Mouse (Mus musculus): ENCODE data around the gene Hdac11. TPM values are rescaled to one million over a fixed set of nuclear protein-coding genes. Genes with fewer than 3 reads are reported as not detected.

Hdac11 gene
- polyA plus RNA-seq (2012; rRNA removed): 18.4 and 18.7 TPM in 2 replicates

- peaks cover 4% of the 10 kb centered on the region; the same call in 1 of the 2 replicates for H3K4me1 ChIP-seq (ENCODE audit: control insufficient read depth, insufficient read depth, low read length)
- peak; percentile 81 for DNase-seq
- H3K4me3 ChIP-seq (replicated peaks; ENCODE audit: extremely low read depth, low read depth, low read length): peak within 1 kb of the TSS; percentile 71
- TF ChIP-seq POLR2A (IDR thresholded peaks at IDR 0.05; ENCODE audit: borderline replicate concordance, extremely low read depth, low read depth, low read length) (peak; percentile 57; the same call in 1 of the 2 replicates), CTCF (IDR thresholded peaks at IDR 0.05; ENCODE audit: insufficient read depth, low read length) (no peak)
- WGBS: 1% methylated on average over 38 of the region's 42 CpGs
Observed at GRCm38 (mm10) chr6:91156554-91157236, at the start of gene Hdac11. Gene Hdac11, plus strand, starts transcription at chr6:91156665.

- Histone ChIP-seq H3K4me1 (ENCODE audit: control insufficient read depth, insufficient read depth, low read length) (peaks cover 12% of the 10 kb centered on the region; the same call in 1 of the 2 replicates), H3K4me3 (replicated peaks; ENCODE audit: extremely low read depth, low read depth, low read length) (no peak overlapping the region)
- TF ChIP-seq CTCF (IDR thresholded peaks at IDR 0.05; ENCODE audit: insufficient read depth, low read length) (no peak), POLR2A (IDR thresholded peaks at IDR 0.05; ENCODE audit: borderline replicate concordance, extremely low read depth, low read depth, low read length) (no peak)
- DNase-seq: no peak
- 57% methylated on average over 3 of the region's 3 CpGs for WGBS
Observed at GRCm38 (mm10) chr6:91108301-91108916, 48.1 kb upstream of the Hdac11 start.

GRCm38 (mm10) chr6:91108917-91109450, 47.5 kb upstream of the Hdac11 start:
- no peak for DNase-seq
- WGBS: 48% methylated on average over 2 of the region's 2 CpGs
- TF ChIP-seq POLR2A (IDR thresholded peaks at IDR 0.05; ENCODE audit: borderline replicate concordance, extremely low read depth, low read depth, low read length) (no peak), CTCF (IDR thresholded peaks at IDR 0.05; ENCODE audit: insufficient read depth, low read length) (no peak)
- Histone ChIP-seq H3K4me1 (ENCODE audit: control insufficient read depth, insufficient read depth, low read length) (peaks cover 12% of the 10 kb centered on the region; the same call in 1 of the 2 replicates), H3K4me3 (replicated peaks; ENCODE audit: extremely low read depth, low read depth, low read length) (no peak overlapping the region)

GRCm38 (mm10) chr6:91109489-91109888, 47.0 kb upstream of the Hdac11 start:
- peaks cover 12% of the 10 kb centered on the region; the same call in 1 of the 2 replicates for H3K4me1 ChIP-seq (ENCODE audit: control insufficient read depth, insufficient read depth, low read length)
- H3K4me3 ChIP-seq (replicated peaks; ENCODE audit: extremely low read depth, low read depth, low read length): no peak overlapping the region
- DNase-seq: no peak
- TF ChIP-seq CTCF (IDR thresholded peaks at IDR 0.05; ENCODE audit: insufficient read depth, low read length) (no peak), POLR2A (IDR thresholded peaks at IDR 0.05; ENCODE audit: borderline replicate concordance, extremely low read depth, low read depth, low read length) (no peak)

- WGBS: 62% methylated on average over 13 of the region's 13 CpGs
Observed at GRCm38 (mm10) chr6:91110323-91111020, 46.0 kb upstream of the Hdac11 start.

GRCm38 (mm10) chr6:91111141-91111953, 45.1 kb upstream of the Hdac11 start:
- DNase-seq: no peak
- TF ChIP-seq POLR2A (IDR thresholded peaks at IDR 0.05; ENCODE audit: borderline replicate concordance, extremely low read depth, low read depth, low read length): no peak
- no peak for TF ChIP-seq CTCF (IDR thresholded peaks at IDR 0.05; ENCODE audit: insufficient read depth, low read length)
- peaks cover 14% of the 10 kb centered on the region; the same call in 1 of the 2 replicates for H3K4me1 ChIP-seq (ENCODE audit: control insufficient read depth, insufficient read depth, low read length)
- 66% methylated on average over 10 of the region's 10 CpGs for WGBS
- no peak overlapping the region for H3K4me3 ChIP-seq (replicated peaks; ENCODE audit: extremely low read depth, low read depth, low read length)

More at GRCm38 (mm10) chr6:91110323-91111020, 46.0 kb upstream of the Hdac11 start:
- no peak for DNase-seq
- H3K4me3 ChIP-seq (replicated peaks; ENCODE audit: extremely low read depth, low read depth, low read length): no peak overlapping the region
- peaks cover 11% of the 10 kb centered on the region; the same call in 1 of the 2 replicates for H3K4me1 ChIP-seq (ENCODE audit: control insufficient read depth, insufficient read depth, low read length)
- TF ChIP-seq CTCF (IDR thresholded peaks at IDR 0.05; ENCODE audit: insufficient read depth, low read length) (no peak), POLR2A (IDR thresholded peaks at IDR 0.05; ENCODE audit: borderline replicate concordance, extremely low read depth, low read depth, low read length) (no peak)

- no peak for DNase-seq
- no peak overlapping the region for H3K4me3 ChIP-seq (replicated peaks; ENCODE audit: extremely low read depth, low read depth, low read length)
- peaks cover 14% of the 10 kb centered on the region; the same call in 1 of the 2 replicates for H3K4me1 ChIP-seq (ENCODE audit: control insufficient read depth, insufficient read depth, low read length)
- TF ChIP-seq CTCF (IDR thresholded peaks at IDR 0.05; ENCODE audit: insufficient read depth, low read length) (no peak), POLR2A (IDR thresholded peaks at IDR 0.05; ENCODE audit: borderline replicate concordance, extremely low read depth, low read depth, low read length) (no peak)
- WGBS: 72% methylated on average over 3 of the region's 3 CpGs
Observed at GRCm38 (mm10) chr6:91111954-91112252, 44.6 kb upstream of the Hdac11 start.

GRCm38 (mm10) chr6:91114716-91115115, 41.7 kb upstream of the Hdac11 start:
- no peak for DNase-seq
- WGBS: 24% methylated on average over 2 of the region's 2 CpGs
- Histone ChIP-seq H3K4me1 (ENCODE audit: control insufficient read depth, insufficient read depth, low read length) (peaks cover 9% of the 10 kb centered on the region; the same call in 1 of the 2 replicates), H3K4me3 (replicated peaks; ENCODE audit: extremely low read depth, low read depth, low read length) (no peak overlapping the region)
- no peak for TF ChIP-seq POLR2A (IDR thresholded peaks at IDR 0.05; ENCODE audit: borderline replicate concordance, extremely low read depth, low read depth, low read length)
- TF ChIP-seq CTCF (IDR thresholded peaks at IDR 0.05; ENCODE audit: insufficient read depth, low read length): no peak
